Mouse (Mus musculus): ENCODE data around the gene Rfx2. TPM values are rescaled to one million over a fixed set of nuclear protein-coding genes. Genes with fewer than 3 reads are reported as not detected.

Gene Rfx2
- polyA plus RNA-seq, 1 experiment from 2014 or later: 4.8 TPM

DNA sequence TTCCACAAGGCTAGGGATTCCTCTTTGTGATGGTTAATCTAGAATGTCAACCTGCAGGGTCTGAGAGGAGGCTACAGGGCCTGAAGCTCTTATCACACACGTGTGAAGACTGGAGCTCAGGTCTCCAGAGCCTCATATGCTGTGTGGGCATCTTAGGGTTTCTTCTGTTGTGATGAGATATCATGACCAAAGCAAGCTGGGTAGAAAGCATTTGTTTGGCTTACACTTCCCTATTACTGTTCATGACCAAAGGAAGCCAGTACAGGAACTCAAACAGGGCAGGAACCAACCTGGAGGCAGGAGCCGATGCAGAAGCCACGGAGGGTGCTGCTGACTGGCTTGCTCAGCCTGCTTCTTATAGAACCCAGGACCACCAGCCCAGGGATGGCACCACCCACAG lies 24.6 kb upstream of the Rfx2 start:
- Histone ChIP-seq H3K9me3 (ENCODE audit: low read depth, low read length) (no peaks in the 10 kb centered on the region), H3K9ac (no peak overlapping the region), H3K36me3 (ENCODE audit: insufficient read depth) (no peaks in the 10 kb centered on the region), H3K27ac (ENCODE audit: low read depth) (no peak overlapping the region), H3K4me3 (ENCODE audit: low read depth, low read length) (no peak overlapping the region), H3K27me3 (ENCODE audit: insufficient read depth, low read length) (no peaks in the 10 kb centered on the region), H3K4me1 (ENCODE audit: insufficient read depth) (peaks cover 3% of the 10 kb centered on the region; the same call in 1 of the 2 replicates), H3K4me2 (no peak overlapping the region)
- 86% methylated on average over 3 of the region's 3 CpGs for WGBS
- ATAC-seq (ENCODE audit: insufficient read depth): no peak
- no peak for TF ChIP-seq CTCF (IDR thresholded peaks at IDR 0.05; ENCODE audit: low read depth)
- no peak for DNase-seq

DNA sequence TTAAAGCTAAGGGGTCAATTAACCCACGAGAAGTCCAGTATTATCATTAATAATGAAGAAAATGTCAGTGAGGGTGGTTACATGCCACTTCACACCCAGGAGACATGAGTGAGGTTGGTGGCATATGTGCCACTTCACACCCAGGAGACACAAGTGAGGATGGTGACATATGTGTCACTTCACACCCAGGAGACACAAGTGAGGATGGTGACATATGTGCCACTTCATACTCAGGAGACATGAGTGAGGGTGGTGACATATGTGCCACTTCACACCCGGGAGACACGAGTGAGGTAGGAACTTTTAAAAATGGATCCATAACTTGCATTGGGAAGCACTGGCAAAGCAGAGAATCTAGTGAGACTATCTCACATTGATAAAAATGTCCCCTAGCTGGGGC lies 20.4 kb upstream of the Rfx2 start:
- TF ChIP-seq CTCF (IDR thresholded peaks at IDR 0.05; ENCODE audit: low read depth): no peak
- Histone ChIP-seq H3K36me3 (ENCODE audit: insufficient read depth) (no peaks in the 10 kb centered on the region), H3K4me1 (ENCODE audit: insufficient read depth) (no peaks in the 10 kb centered on the region), H3K9me3 (ENCODE audit: low read depth, low read length) (no peaks in the 10 kb centered on the region), H3K27me3 (ENCODE audit: insufficient read depth, low read length) (no peaks in the 10 kb centered on the region), H3K9ac (no peak overlapping the region), H3K4me2 (no peak overlapping the region), H3K27ac (ENCODE audit: low read depth) (no peak overlapping the region), H3K4me3 (ENCODE audit: low read depth, low read length) (no peak overlapping the region)
- DNase-seq (no peak), ATAC-seq (ENCODE audit: insufficient read depth) (no peak)
- 65% methylated on average over 3 of the region's 3 CpGs for WGBS

DNA sequence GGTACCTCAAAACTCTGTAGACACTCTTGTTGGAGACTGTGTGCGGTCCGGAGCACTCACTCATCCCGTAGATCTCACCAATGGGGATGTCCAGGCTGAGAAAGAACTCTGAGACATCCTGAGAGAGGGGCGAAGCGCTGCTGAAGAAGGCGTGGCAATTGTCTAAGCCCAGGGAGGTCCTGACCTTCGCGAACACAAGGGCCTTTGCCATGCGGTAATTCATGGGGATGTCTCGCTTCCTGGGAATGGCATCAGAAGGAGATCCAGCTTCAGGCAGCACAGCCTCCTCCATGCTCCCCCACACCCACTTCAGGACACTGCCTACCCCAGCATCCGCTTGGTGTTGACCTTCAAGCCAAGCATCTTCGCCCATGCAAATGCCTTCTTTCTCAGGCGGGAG lies 18.9 kb upstream of the Rfx2 start:
- WGBS: 82% methylated on average over 13 of the region's 13 CpGs
- no peak for TF ChIP-seq CTCF (IDR thresholded peaks at IDR 0.05; ENCODE audit: low read depth)
- ATAC-seq (ENCODE audit: insufficient read depth) (no peak), DNase-seq (no peak)
- H3K27me3 ChIP-seq (ENCODE audit: insufficient read depth, low read length): no peaks in the 10 kb centered on the region
- H3K9ac ChIP-seq: no peak overlapping the region
- no peak overlapping the region for H3K27ac ChIP-seq (ENCODE audit: low read depth)
- H3K36me3 ChIP-seq (ENCODE audit: insufficient read depth): no peaks in the 10 kb centered on the region
- no peaks in the 10 kb centered on the region for H3K9me3 ChIP-seq (ENCODE audit: low read depth, low read length)
- no peaks in the 10 kb centered on the region for H3K4me1 ChIP-seq (ENCODE audit: insufficient read depth)
- H3K4me2 ChIP-seq: no peak overlapping the region
- no peak overlapping the region for H3K4me3 ChIP-seq (ENCODE audit: low read depth, low read length)

DNA sequence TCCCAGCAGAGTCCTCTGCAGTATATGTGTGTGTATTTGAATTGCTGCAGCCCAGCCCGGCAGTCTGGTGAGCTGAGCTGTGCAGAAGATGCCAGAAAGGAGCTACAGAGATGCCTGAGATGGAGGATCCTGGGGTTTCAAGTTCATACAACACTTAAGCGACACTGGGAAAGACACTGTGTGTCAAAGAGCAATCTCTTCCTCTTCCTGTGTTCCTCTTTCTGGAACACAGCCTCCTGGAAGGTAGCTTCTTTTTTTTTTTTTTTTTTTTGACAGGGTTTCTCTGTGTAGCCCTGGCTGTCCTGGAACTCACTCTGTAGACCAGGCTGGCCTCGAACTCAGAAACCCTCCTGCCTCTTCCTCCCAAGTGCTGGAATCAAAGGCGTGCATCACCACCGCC lies 18.0 kb upstream of the Rfx2 start:
- Histone ChIP-seq H3K27ac (ENCODE audit: low read depth) (no peak overlapping the region), H3K27me3 (ENCODE audit: insufficient read depth, low read length) (no peaks in the 10 kb centered on the region), H3K36me3 (ENCODE audit: insufficient read depth) (no peaks in the 10 kb centered on the region), H3K4me3 (ENCODE audit: low read depth, low read length) (no peak overlapping the region), H3K4me2 (no peak overlapping the region), H3K9ac (no peak overlapping the region), H3K9me3 (ENCODE audit: low read depth, low read length) (no peaks in the 10 kb centered on the region), H3K4me1 (ENCODE audit: insufficient read depth) (no peaks in the 10 kb centered on the region)
- ATAC-seq (ENCODE audit: insufficient read depth) (no peak), DNase-seq (no peak)
- 78% methylated on average over 5 of the region's 5 CpGs for WGBS
- no peak for TF ChIP-seq CTCF (IDR thresholded peaks at IDR 0.05; ENCODE audit: low read depth)

DNA sequence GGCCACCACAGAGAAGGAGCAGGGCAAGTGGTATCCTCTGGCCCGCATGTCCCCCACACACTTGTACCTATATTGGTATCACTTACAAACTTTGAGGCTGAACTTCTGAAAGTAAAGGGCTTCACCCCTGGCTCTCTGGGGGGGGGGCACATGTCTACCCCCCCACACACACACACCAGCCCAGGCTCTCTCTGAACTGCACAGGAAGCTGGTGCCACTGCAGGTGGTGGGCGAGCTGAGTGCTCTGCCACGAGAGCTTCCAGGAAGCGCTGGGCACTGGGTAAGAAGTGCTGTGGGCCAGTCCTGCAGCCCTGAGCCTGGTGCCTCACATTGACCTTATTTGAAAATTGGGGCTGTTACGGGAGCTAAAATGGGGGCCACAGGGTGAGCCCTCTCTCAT lies 12.9 kb upstream of the Rfx2 start:
- WGBS: 74% methylated on average over 5 of the region's 5 CpGs
- Histone ChIP-seq H3K4me3 (ENCODE audit: low read depth, low read length) (no peak overlapping the region), H3K27ac (ENCODE audit: low read depth) (no peak overlapping the region), H3K36me3 (ENCODE audit: insufficient read depth) (no peaks in the 10 kb centered on the region), H3K4me1 (ENCODE audit: insufficient read depth) (no peaks in the 10 kb centered on the region), H3K9ac (no peak overlapping the region), H3K9me3 (ENCODE audit: low read depth, low read length) (no peaks in the 10 kb centered on the region), H3K27me3 (ENCODE audit: insufficient read depth, low read length) (no peaks in the 10 kb centered on the region), H3K4me2 (no peak overlapping the region)
- ATAC-seq (ENCODE audit: insufficient read depth) (no peak), DNase-seq (no peak)
- no peak for TF ChIP-seq CTCF (IDR thresholded peaks at IDR 0.05; ENCODE audit: low read depth)

DNA sequence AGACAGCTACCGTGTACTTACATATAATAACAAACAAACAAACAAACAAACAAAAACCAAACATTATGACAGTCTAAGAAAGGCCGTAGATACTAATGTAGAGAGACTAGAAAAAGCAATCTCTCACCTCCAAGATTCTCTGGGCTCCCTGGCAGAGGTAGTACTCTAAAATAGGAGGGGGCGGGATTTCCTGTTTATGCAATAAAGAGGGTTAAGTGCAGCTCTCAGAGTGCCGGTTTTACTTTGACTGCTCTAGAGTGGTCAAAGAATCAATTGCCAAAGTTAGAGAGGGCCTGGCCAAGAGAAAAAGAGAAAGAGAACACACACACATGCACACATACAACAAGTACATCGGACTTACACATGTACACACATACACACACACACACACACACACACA lies 11.4 kb upstream of the Rfx2 start:
- Histone ChIP-seq H3K27ac (ENCODE audit: low read depth) (no peak overlapping the region), H3K9me3 (ENCODE audit: low read depth, low read length) (no peaks in the 10 kb centered on the region), H3K36me3 (ENCODE audit: insufficient read depth) (no peaks in the 10 kb centered on the region), H3K4me3 (ENCODE audit: low read depth, low read length) (no peak overlapping the region), H3K4me1 (ENCODE audit: insufficient read depth) (no peaks in the 10 kb centered on the region), H3K4me2 (no peak overlapping the region), H3K27me3 (ENCODE audit: insufficient read depth, low read length) (no peaks in the 10 kb centered on the region), H3K9ac (no peak overlapping the region)
- ATAC-seq (ENCODE audit: insufficient read depth) (no peak), DNase-seq (no peak)
- 70% methylated on average over 5 of the region's 5 CpGs for WGBS
- no peak for TF ChIP-seq CTCF (IDR thresholded peaks at IDR 0.05; ENCODE audit: low read depth)

DNA sequence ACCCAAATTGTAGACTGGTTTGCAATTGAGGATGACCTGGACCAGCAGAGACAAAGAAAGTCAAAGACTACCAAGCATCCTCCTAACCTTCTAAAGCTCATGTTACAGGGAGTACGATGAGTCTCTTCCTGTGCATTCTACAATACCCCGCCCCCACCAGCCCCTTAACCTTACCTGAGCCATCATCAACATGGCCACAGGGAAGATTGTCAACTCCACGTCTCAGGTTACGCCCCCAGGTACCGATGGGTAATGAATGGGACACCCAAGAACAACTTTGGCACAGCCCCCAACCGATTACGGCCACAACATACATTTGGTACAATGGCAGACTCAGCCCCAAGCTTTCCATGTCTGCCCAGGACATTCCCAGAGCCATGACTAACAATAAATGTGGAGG lies 9.7 kb upstream of the Rfx2 start:
- H3K4me2 ChIP-seq: no peak overlapping the region
- H3K9me3 ChIP-seq (ENCODE audit: low read depth, low read length): no peaks in the 10 kb centered on the region
- ATAC-seq (ENCODE audit: insufficient read depth): no peak
- no peak overlapping the region for H3K9ac ChIP-seq
- no peaks in the 10 kb centered on the region for H3K27me3 ChIP-seq (ENCODE audit: insufficient read depth, low read length)
- no peak overlapping the region for H3K4me3 ChIP-seq (ENCODE audit: low read depth, low read length)
- H3K36me3 ChIP-seq (ENCODE audit: insufficient read depth): no peaks in the 10 kb centered on the region
- no peaks in the 10 kb centered on the region for H3K4me1 ChIP-seq (ENCODE audit: insufficient read depth)
- 77% methylated on average over 7 of the region's 7 CpGs for WGBS
- no peak for DNase-seq
- no peak overlapping the region for H3K27ac ChIP-seq (ENCODE audit: low read depth)
- TF ChIP-seq CTCF (IDR thresholded peaks at IDR 0.05; ENCODE audit: low read depth): no peak

DNA sequence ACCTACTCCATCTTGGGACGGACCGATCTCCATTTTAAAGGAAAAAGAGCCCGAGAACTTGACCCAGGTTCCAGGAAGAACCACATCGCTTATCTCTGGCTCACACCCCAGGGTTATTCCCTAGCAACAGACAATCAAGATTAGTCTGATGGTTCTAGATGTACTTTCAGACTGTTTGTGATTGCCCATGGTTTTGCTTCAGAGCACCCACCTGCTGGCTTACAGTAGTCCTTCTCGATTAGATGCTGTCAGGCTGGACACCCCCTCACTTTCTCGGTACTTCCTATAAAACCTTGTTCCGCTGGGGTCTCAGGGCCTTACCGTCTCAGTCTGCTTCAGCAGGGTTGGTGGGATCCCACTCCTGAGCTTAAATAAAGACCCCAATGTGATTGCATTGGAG lies 5.5 kb upstream of the Rfx2 start:
- Histone ChIP-seq H3K4me2 (no peak overlapping the region), H3K36me3 (ENCODE audit: insufficient read depth) (no peaks in the 10 kb centered on the region), H3K9ac (no peak overlapping the region), H3K27ac (ENCODE audit: low read depth) (no peak overlapping the region), H3K4me3 (ENCODE audit: low read depth, low read length) (no peak overlapping the region), H3K9me3 (ENCODE audit: low read depth, low read length) (no peaks in the 10 kb centered on the region), H3K27me3 (ENCODE audit: insufficient read depth, low read length) (no peaks in the 10 kb centered on the region), H3K4me1 (ENCODE audit: insufficient read depth) (no peaks in the 10 kb centered on the region)
- TF ChIP-seq CTCF (IDR thresholded peaks at IDR 0.05; ENCODE audit: low read depth): no peak
- ATAC-seq (ENCODE audit: insufficient read depth) (no peak), DNase-seq (no peak)
- 88% methylated on average over 8 of the region's 8 CpGs for WGBS

Measured in lung, embryonic 14.5 days (tissue).